Mouse (Mus musculus): Measurements from ENCODE around the gene 9230113P08Rik. TPM values are rescaled to one million over a fixed set of nuclear protein-coding genes. Genes with fewer than 3 reads are reported as not detected.
"Not testable (repeated sequence)": the region's sequence is repeated elsewhere in the genome, so short reads cannot be mapped to it uniquely, and the experiment has no call there.

Gene 9230113P08Rik
- not detected in 2 replicates for polyA plus RNA-seq (2012; ENCODE audit: insufficient read depth, low replicate concordance)

DNA sequence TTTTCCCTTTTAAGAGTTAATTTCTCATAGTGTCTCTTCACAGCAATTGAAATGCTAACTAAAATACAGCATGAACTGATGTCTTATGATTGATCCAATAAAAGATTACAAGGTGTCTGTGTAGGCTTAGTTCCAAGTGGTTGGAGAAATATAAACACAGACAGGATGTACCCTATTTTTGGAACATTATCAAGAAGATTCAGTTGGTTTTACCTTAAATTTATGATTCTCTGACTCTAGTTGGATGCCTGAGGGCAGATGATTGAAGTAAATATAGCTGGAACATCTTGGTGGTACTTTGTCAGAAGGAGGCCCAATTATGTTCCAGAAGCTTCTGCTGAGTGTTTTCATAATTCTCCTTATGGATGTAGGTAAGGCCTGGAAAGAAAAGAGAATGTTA lies at the start of gene 9230113P08Rik:
9230113P08Rik (plus strand) TSS at position 301 of the 400 bp plus-strand sequence.
- not testable (repeated sequence) for H3K9me3 ChIP-seq; H3K4me1 ChIP-seq; H3K36me3 ChIP-seq (replicated peaks; ENCODE audit: low read length); H3K27me3 ChIP-seq (replicated peaks); H3K4me3 ChIP-seq (replicated peaks)

DNA sequence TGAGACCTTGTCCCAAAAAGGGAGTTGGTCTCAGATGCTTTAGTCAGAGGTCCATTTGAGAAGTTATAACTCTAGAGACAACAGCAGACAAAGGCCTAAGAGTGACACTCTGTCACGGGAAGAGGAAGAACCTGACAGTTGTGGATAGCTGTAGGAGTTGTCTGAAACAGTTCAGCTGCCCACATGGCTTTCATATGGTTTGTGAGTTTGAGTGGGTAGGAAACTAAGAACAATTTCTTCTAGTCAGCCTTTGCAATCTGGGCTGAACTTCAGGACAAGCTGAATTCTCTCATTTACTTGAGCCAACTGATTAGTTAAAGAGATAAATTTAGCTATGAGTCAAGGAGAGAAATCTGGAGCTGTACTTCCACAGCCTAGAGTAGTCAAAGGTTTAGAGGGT lies 15.1 kb upstream of the 9230113P08Rik start:
- H3K36me3 ChIP-seq (replicated peaks; ENCODE audit: low read length); H3K9me3 ChIP-seq; H3K27me3 ChIP-seq (replicated peaks); H3K4me1 ChIP-seq; H3K4me3 ChIP-seq (replicated peaks): not testable (repeated sequence)

DNA sequence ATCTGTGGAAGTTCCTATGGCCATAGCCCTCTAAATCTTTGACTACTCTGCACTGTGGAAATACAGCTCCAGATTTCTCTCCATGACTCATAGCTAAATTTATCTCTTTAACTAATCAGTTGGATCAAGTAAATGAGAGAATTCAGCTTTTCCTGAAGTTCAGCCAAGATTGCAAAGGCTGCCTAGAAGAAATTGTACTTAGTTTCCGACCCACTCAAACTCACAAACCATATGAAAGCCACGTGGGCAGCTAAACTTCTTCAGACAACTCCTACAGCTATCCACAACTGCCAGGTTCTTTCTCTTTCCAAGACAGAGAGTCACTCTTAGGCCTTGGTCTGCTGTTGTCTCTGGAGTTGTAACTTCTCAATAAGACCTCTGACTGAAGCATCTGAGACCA lies 3.7 kb upstream of the 9230113P08Rik start:
- no peaks in the 10 kb centered on the region for H3K4me1 ChIP-seq
- TF ChIP-seq FLI1 (IDR thresholded peaks at IDR 0.05; ENCODE audit: low read length) (no peak), GATA1 (IDR thresholded peaks at IDR 0.05; ENCODE audit: borderline replicate concordance, low read length) (no peak)
- no peak overlapping the region for H3K4me3 ChIP-seq (replicated peaks)
- H3K27me3 ChIP-seq (replicated peaks), result no peaks in the 10 kb centered on the region
- H3K9me3 ChIP-seq, result peaks cover 10% of the 10 kb centered on the region; the same call in 1 of the 2 replicates
- H3K36me3 ChIP-seq (replicated peaks; ENCODE audit: low read length), result no peaks in the 10 kb centered on the region

DNA sequence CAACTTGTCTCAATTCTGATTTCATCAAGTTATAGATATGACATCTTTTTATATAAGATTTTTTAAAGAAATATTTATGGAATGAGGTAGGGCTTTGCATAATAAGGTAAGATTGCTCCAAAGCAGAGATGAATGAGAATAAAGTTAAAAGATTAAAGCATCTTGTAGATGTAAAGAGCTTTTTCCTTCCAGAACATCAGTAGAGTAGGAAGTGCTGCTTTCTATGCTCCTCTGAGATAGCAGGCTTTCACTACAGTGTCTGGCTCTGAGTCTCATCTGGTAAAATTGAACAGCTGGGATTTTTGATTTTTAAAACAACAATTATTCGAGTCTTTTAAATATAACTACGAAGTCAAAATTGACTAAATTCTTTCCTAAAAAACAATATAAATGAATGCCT lies 22.6 kb downstream of the 9230113P08Rik start:
- H3K36me3 ChIP-seq (replicated peaks; ENCODE audit: low read length), result no peaks in the 10 kb centered on the region
- H3K4me1 ChIP-seq, result no peaks in the 10 kb centered on the region
- no peaks in the 10 kb centered on the region for H3K27me3 ChIP-seq (replicated peaks)
- H3K4me3 ChIP-seq (replicated peaks), result no peak overlapping the region
- no peaks in the 10 kb centered on the region for H3K9me3 ChIP-seq
- TF ChIP-seq FLI1 (IDR thresholded peaks at IDR 0.05; ENCODE audit: low read length) (no peak), GATA1 (IDR thresholded peaks at IDR 0.05; ENCODE audit: borderline replicate concordance, low read length) (no peak)

Other genes starting within 250 kb of the 9230113P08Rik start
- gene Pate1, start 221.0 kb upstream of the 9230113P08Rik start, polyA plus RNA-seq (2012; ENCODE audit: insufficient read depth, low replicate concordance), result 0.19 TPM in 1 of 2 replicates, not detected in the other
- gene Gm17677, start 167.4 kb upstream of the 9230113P08Rik start, polyA plus RNA-seq (2012; ENCODE audit: insufficient read depth, low replicate concordance), result not detected in 2 replicates
- gene Gm17727, start 130.3 kb upstream of the 9230113P08Rik start, polyA plus RNA-seq (2012; ENCODE audit: insufficient read depth, low replicate concordance), result not detected in 2 replicates
- not detected in 2 replicates for gene Gm27235, start 118.3 kb upstream of the 9230113P08Rik start, polyA plus RNA-seq (2012; ENCODE audit: insufficient read depth, low replicate concordance)
- not detected in 2 replicates for gene D730048I06Rik, start 118.3 kb upstream of the 9230113P08Rik start, polyA plus RNA-seq (2012; ENCODE audit: insufficient read depth, low replicate concordance)
- not detected in 2 replicates for gene 9230110F15Rik, start 64.3 kb upstream of the 9230113P08Rik start, polyA plus RNA-seq (2012; ENCODE audit: insufficient read depth, low replicate concordance)
- not detected in 2 replicates for gene Gm5916, start 220.4 kb downstream of the 9230113P08Rik start, polyA plus RNA-seq (2012; ENCODE audit: insufficient read depth, low replicate concordance)

All from megakaryocyte, embryonic 14.5 days (primary cell).